Comparison of ENCODE assay signal across 9 mouse cellular contexts in genomic region chr5:113209898-113210297, GRCm38 (mm10). TPM values are rescaled to one million over a fixed set of nuclear protein-coding genes. Genes with fewer than 3 reads are reported as not detected.
DNase-seq lines count a peak whose midpoint lies in the region; ATAC-seq lines count a peak whose summit lies in the region.
"Had no signal": no experiment of that assay in that cellular context is flagged by ENCODE, and none has a peak within 500 bp of the region (broad histone marks: within the 10 kb centered on the region; RNA-seq: fewer than 3 reads in every experiment).

No protein-coding gene starts in this region.

- H3K9me3 ChIP-seq in lung, embryonic 16.5 days (ENCODE audit: control insufficient read depth, low read length): no peaks in the 10 kb centered on the region
- H3K9me3 ChIP-seq in heart, embryonic 14.5 days (ENCODE audit: control insufficient read depth, low read length): no peaks in the 10 kb centered on the region
- no peaks in the 10 kb centered on the region for H3K9me3 ChIP-seq in limb, embryonic 13.5 days
- H3K9me3 ChIP-seq in stomach, embryonic 16.5 days (replicated peaks; ENCODE audit: control insufficient read depth, low read length): no peaks in the 10 kb centered on the region

- peak overlapping the region; percentile 92 for H3K27ac ChIP-seq in lung, embryonic 16.5 days (ENCODE audit: low read length)
- peak overlapping the region; percentile 89 to 90 for H3K27ac ChIP-seq in heart, embryonic 14.5 days (replicated peaks in 1 of 2; ENCODE audit: control insufficient read depth in 1 of 2, insufficient read depth in 1 of 2, low read depth in 2 of 2, low read length in 2 of 2)
- peak overlapping the region; percentile 48 for H3K27ac ChIP-seq in limb, embryonic 13.5 days
- peak overlapping the region; percentile 87 for H3K27ac ChIP-seq in stomach, embryonic 16.5 days (ENCODE audit: low read length)

- H3K4me1 ChIP-seq in lung, embryonic 16.5 days (replicated peaks; ENCODE audit: control insufficient read depth, insufficient read depth, low read length): peaks cover 23% of the 10 kb centered on the region
- H3K4me1 ChIP-seq in heart, embryonic 14.5 days (ENCODE audit: control insufficient read depth in 2 of 2, insufficient read depth in 2 of 2, low read length in 2 of 2): peaks cover 19 to 31% of the 10 kb centered on the region in 2 experiments
- H3K4me1 ChIP-seq in limb, embryonic 13.5 days: peaks cover 25% of the 10 kb centered on the region
- H3K4me1 ChIP-seq in stomach, embryonic 16.5 days (ENCODE audit: control insufficient read depth, insufficient read depth, low read length): peaks cover 40% of the 10 kb centered on the region

- peak overlapping the region; percentile 46 for H3K9ac ChIP-seq in lung, embryonic 16.5 days (ENCODE audit: low read length)
- H3K9ac ChIP-seq in heart, embryonic 14.5 days (ENCODE audit: low read length): 0 out of 2 replicates have a peak overlapping the region, but pooled peaks have one; percentile 16
- H3K9ac ChIP-seq in limb, embryonic 13.5 days: no peak overlapping the region
- H3K9ac ChIP-seq in stomach, embryonic 16.5 days (ENCODE audit: low read length): peak overlapping the region; percentile 54

- no peak overlapping the region for H3K4me2 ChIP-seq in lung, embryonic 16.5 days (ENCODE audit: low read depth, low read length)
- no peak overlapping the region for H3K4me2 ChIP-seq in heart, embryonic 14.5 days (ENCODE audit: low read length)
- H3K4me2 ChIP-seq in limb, embryonic 13.5 days (replicated peaks): no peak overlapping the region
- H3K4me2 ChIP-seq in stomach, embryonic 16.5 days (ENCODE audit: low read depth, low read length): no peak overlapping the region

- WGBS in lung, embryonic 16.5 days: 68% methylated on average over 13 of the region's 13 CpGs
- WGBS in heart, embryonic 14.5 days: 75% methylated on average over 13 of the region's 13 CpGs
- 82% methylated on average over 13 of the region's 13 CpGs for WGBS in limb, embryonic 13.5 days
- 79% methylated on average over 13 of the region's 13 CpGs for WGBS in stomach, embryonic 16.5 days

- no peak for ATAC-seq in lung, embryonic 16.5 days (ENCODE audit: low read depth)
- ATAC-seq in heart, embryonic 14.5 days (ENCODE audit: insufficient number of reproducible peaks, insufficient read depth, low FRiP score, low read depth): no peak
- ATAC-seq in limb, embryonic 13.5 days (ENCODE audit: low FRiP score, low read depth): no peak
- no peak for ATAC-seq in stomach, embryonic 16.5 days (ENCODE audit: insufficient read depth, low FRiP score)

- H3K36me3 ChIP-seq in lung, embryonic 16.5 days (ENCODE audit: control insufficient read depth, insufficient read depth, low read length): no peaks in the 10 kb centered on the region
- no peaks in the 10 kb centered on the region for H3K36me3 ChIP-seq in heart, embryonic 14.5 days (ENCODE audit: control insufficient read depth, insufficient read depth, low read length)
- no peaks in the 10 kb centered on the region for H3K36me3 ChIP-seq in limb, embryonic 13.5 days
- H3K36me3 ChIP-seq in stomach, embryonic 16.5 days (ENCODE audit: control insufficient read depth, insufficient read depth, low read length): no peaks in the 10 kb centered on the region

- no peaks in the 10 kb centered on the region for H3K27me3 ChIP-seq in lung, embryonic 16.5 days (ENCODE audit: control insufficient read depth, insufficient read depth, low read depth, low read length)
- no peaks in the 10 kb centered on the region for H3K27me3 ChIP-seq in heart, embryonic 14.5 days (ENCODE audit: control insufficient read depth, insufficient read depth, low read length)
- no peaks in the 10 kb centered on the region for H3K27me3 ChIP-seq in limb, embryonic 13.5 days
- no peaks in the 10 kb centered on the region for H3K27me3 ChIP-seq in stomach, embryonic 16.5 days (ENCODE audit: control insufficient read depth, insufficient read depth, low read length)

- no peak overlapping the region for H3K4me3 ChIP-seq in lung, embryonic 16.5 days (ENCODE audit: low read length)
- no peak overlapping the region for H3K4me3 ChIP-seq in heart, embryonic 14.5 days (ENCODE audit: control insufficient read depth in 1 of 2, insufficient read depth in 1 of 2, low read depth in 1 of 2, low read length in 2 of 2)
- no peak overlapping the region for H3K4me3 ChIP-seq in limb, embryonic 13.5 days
- H3K4me3 ChIP-seq in stomach, embryonic 16.5 days (replicated peaks; ENCODE audit: low read length): no peak overlapping the region

- no peak for DNase-seq in lung, postnatal 14 days
- DNase-seq in thymus, postnatal 0 days (ENCODE audit: low spot score): no peak
- no peak for DNase-seq in spleen, postnatal 36 days (ENCODE audit: low spot score in 2 of 2)
- DNase-seq in thymus, postnatal 25 days: no peak
- DNase-seq: gastrocnemius, postnatal 14 days had no signal

RNA-seq across cellular contexts. Expression of gene 2900026A02Rik, which starts 11.1 kb away (rescaled TPM):
- 12.6 TPM in 2 replicates for polyA plus RNA-seq in lung, embryonic 16.5 days (2015; fragmentation: Nextera tagmentation; extraction: Ambion mirVana)
- 10.3 TPM in 2 replicates for polyA plus RNA-seq in heart, embryonic 14.5 days (2014; fragmentation: Nextera tagmentation; extraction: Ambion mirVana)
- polyA plus RNA-seq in limb, embryonic 13.5 days (2015; fragmentation: Nextera tagmentation; extraction: Ambion mirVana): 6.0 and 7.2 TPM in 2 replicates
- polyA plus RNA-seq in stomach, embryonic 16.5 days (2015; fragmentation: Nextera tagmentation; extraction: Ambion mirVana): 14.9 TPM in 2 replicates
- polyA plus RNA-seq in thymus, postnatal 0 days (2015; fragmentation: Nextera tagmentation; extraction: Ambion mirVana): 3.8 and 3.9 TPM in 2 replicates

RNA-seq across cellular contexts. Expression of gene Tmem211, which starts 16.8 kb away (rescaled TPM):
- not detected in 2 replicates for polyA plus RNA-seq in lung, embryonic 16.5 days (2015; fragmentation: Nextera tagmentation; extraction: Ambion mirVana)
- polyA plus RNA-seq in heart, embryonic 14.5 days (2014; fragmentation: Nextera tagmentation; extraction: Ambion mirVana): not detected in 2 replicates
- polyA plus RNA-seq in limb, embryonic 13.5 days (2015; fragmentation: Nextera tagmentation; extraction: Ambion mirVana): not detected in 2 replicates
- polyA plus RNA-seq in stomach, embryonic 16.5 days (2015; fragmentation: Nextera tagmentation; extraction: Ambion mirVana): 1.3 and 1.5 TPM in 2 replicates
- 0.09 TPM in 1 of 2 replicates, not detected in the other for polyA plus RNA-seq in thymus, postnatal 0 days (2015; fragmentation: Nextera tagmentation; extraction: Ambion mirVana)
